Mouse (Mus musculus): ENCODE data around the gene Gm11037. TPM values are rescaled to one million over a fixed set of nuclear protein-coding genes. Genes with fewer than 3 reads are reported as not detected.

The Gm11037 gene
- polyA plus RNA-seq, 1 experiment, result not detected

GRCm38 (mm10) chr2:131175286-131175944 lies 42.1 kb downstream of the Gm11037 start:
- peaks cover 6% of the 10 kb centered on the region for H3K4me1 ChIP-seq (ENCODE audit: control insufficient read depth, insufficient read depth, low read length)
- H3K27ac ChIP-seq (ENCODE audit: insufficient read depth, low read length), result no peak overlapping the region
- H3K4me3 ChIP-seq (ENCODE audit: insufficient read depth, low read length), result no peak overlapping the region
- TF ChIP-seq CTCF (IDR thresholded peaks at IDR 0.05; ENCODE audit: extremely low read depth, insufficient read depth, low read length) (no peak), POLR2A (IDR thresholded peaks at IDR 0.05; ENCODE audit: extremely low read depth, insufficient read depth, low read length) (no peak)

GRCm38 (mm10) chr2:131175945-131176309 lies 42.6 kb downstream of the Gm11037 start:
- H3K4me1 ChIP-seq (ENCODE audit: control insufficient read depth, insufficient read depth, low read length), result peaks cover 6% of the 10 kb centered on the region

GRCm38 (mm10) chr2:131176491-131176890 lies 43.2 kb downstream of the Gm11037 start:
- Histone ChIP-seq H3K4me1 (ENCODE audit: control insufficient read depth, insufficient read depth, low read length) (peaks cover 6% of the 10 kb centered on the region), H3K4me3 (ENCODE audit: insufficient read depth, low read length) (no peak overlapping the region)
- TF ChIP-seq CTCF (IDR thresholded peaks at IDR 0.05; ENCODE audit: extremely low read depth, insufficient read depth, low read length), result no peak
- TF ChIP-seq POLR2A (IDR thresholded peaks at IDR 0.05; ENCODE audit: extremely low read depth, insufficient read depth, low read length), result no peak

More at GRCm38 (mm10) chr2:131175945-131176309, 42.6 kb downstream of the Gm11037 start:
- TF ChIP-seq POLR2A (IDR thresholded peaks at IDR 0.05; ENCODE audit: extremely low read depth, insufficient read depth, low read length), result no peak
- TF ChIP-seq CTCF (IDR thresholded peaks at IDR 0.05; ENCODE audit: extremely low read depth, insufficient read depth, low read length), result no peak
- Histone ChIP-seq H3K4me3 (ENCODE audit: insufficient read depth, low read length) (no peak overlapping the region), H3K27ac (ENCODE audit: insufficient read depth, low read length) (no peak overlapping the region)

GRCm38 (mm10) chr2:131177932-131178331 lies 44.6 kb downstream of the Gm11037 start:
- TF ChIP-seq POLR2A (IDR thresholded peaks at IDR 0.05; ENCODE audit: extremely low read depth, insufficient read depth, low read length) (no peak), CTCF (IDR thresholded peaks at IDR 0.05; ENCODE audit: extremely low read depth, insufficient read depth, low read length) (no peak)
- peak overlapping the region; percentile 100 for H3K4me3 ChIP-seq (ENCODE audit: insufficient read depth, low read length)
- no peak overlapping the region for H3K27ac ChIP-seq (ENCODE audit: insufficient read depth, low read length)
- H3K4me1 ChIP-seq (ENCODE audit: control insufficient read depth, insufficient read depth, low read length), result peaks cover 6% of the 10 kb centered on the region

More at GRCm38 (mm10) chr2:131176491-131176890, 43.2 kb downstream of the Gm11037 start:
- no peak overlapping the region for H3K27ac ChIP-seq (ENCODE audit: insufficient read depth, low read length)

- H3K4me1 ChIP-seq (ENCODE audit: control insufficient read depth, insufficient read depth, low read length), result peaks cover 6% of the 10 kb centered on the region
- TF ChIP-seq POLR2A (IDR thresholded peaks at IDR 0.05; ENCODE audit: extremely low read depth, insufficient read depth, low read length) (no peak; the same call in 1 of the 2 replicates), CTCF (IDR thresholded peaks at IDR 0.05; ENCODE audit: extremely low read depth, insufficient read depth, low read length) (no peak)
Observed at GRCm38 (mm10) chr2:131178828-131179245, 45.5 kb downstream of the Gm11037 start.

GRCm38 (mm10) chr2:131179246-131179886 lies 46.1 kb downstream of the Gm11037 start:
- H3K4me3 ChIP-seq (ENCODE audit: insufficient read depth, low read length), result peak overlapping the region; percentile 100
- TF ChIP-seq CTCF (IDR thresholded peaks at IDR 0.05; ENCODE audit: extremely low read depth, insufficient read depth, low read length) (no peak), POLR2A (IDR thresholded peaks at IDR 0.05; ENCODE audit: extremely low read depth, insufficient read depth, low read length) (no peak)
- peak overlapping the region; percentile 98 for H3K27ac ChIP-seq (ENCODE audit: insufficient read depth, low read length)
- H3K4me1 ChIP-seq (ENCODE audit: control insufficient read depth, insufficient read depth, low read length), result peaks cover 6% of the 10 kb centered on the region

More at GRCm38 (mm10) chr2:131178828-131179245, 45.5 kb downstream of the Gm11037 start:
- Histone ChIP-seq H3K4me3 (ENCODE audit: insufficient read depth, low read length) (peak overlapping the region; percentile 100), H3K27ac (ENCODE audit: insufficient read depth, low read length) (no peak overlapping the region)

GRCm38 (mm10) chr2:131179990-131180587 lies 46.8 kb downstream of the Gm11037 start, which contains the start of gene Cenpb:
Gene Cenpb (minus strand): TSS chr2:131180067.
- TF ChIP-seq CTCF (IDR thresholded peaks at IDR 0.05; ENCODE audit: extremely low read depth, insufficient read depth, low read length) (peak; percentile 25; the same call in 1 of the 2 replicates), POLR2A (IDR thresholded peaks at IDR 0.05; ENCODE audit: extremely low read depth, insufficient read depth, low read length) (peak; percentile 55; the same call in 1 of the 2 replicates)
- Histone ChIP-seq H3K4me3 (ENCODE audit: insufficient read depth, low read length) (peak within 1 kb of the TSS; percentile 100), H3K27ac (ENCODE audit: insufficient read depth, low read length) (peak within 1 kb of the TSS; percentile 98), H3K4me1 (ENCODE audit: control insufficient read depth, insufficient read depth, low read length) (peaks cover 4% of the 10 kb centered on the region)

Other genes with a start within 250 kb of the Gm11037 start
- gene 4930402H24Rik, start 227.1 kb upstream of the Gm11037 start, polyA plus RNA-seq (2012; rRNA removed), result 62.4 and 62.9 TPM in 2 replicates
- 57.9 and 59.3 TPM in 2 replicates for gene Atrn, start 227.0 kb upstream of the Gm11037 start, polyA plus RNA-seq (2012; rRNA removed)
- 201 and 206 TPM in 2 replicates for gene Gfra4, start 90.4 kb upstream of the Gm11037 start, polyA plus RNA-seq (2012; rRNA removed)
- 21.0 and 21.7 TPM in 2 replicates for gene Adam33, start 69.7 kb upstream of the Gm11037 start, polyA plus RNA-seq (2012; rRNA removed)
- 0.21 and 0.35 TPM in 2 replicates for gene Siglec1, start 46.7 kb upstream of the Gm11037 start, polyA plus RNA-seq (2012; rRNA removed)
- gene Hspa12b, start 6.2 kb upstream of the Gm11037 start, polyA plus RNA-seq (2012; rRNA removed), result 10.2 and 10.5 TPM in 2 replicates
- 110 and 130 TPM in 2 replicates for gene 1700037H04Rik, start 26.6 kb downstream of the Gm11037 start, polyA plus RNA-seq (2012; rRNA removed)
- gene Cenpb, start 46.6 kb downstream of the Gm11037 start, polyA plus RNA-seq (2012; rRNA removed), result 82.1 and 87.2 TPM in 2 replicates
- gene Cdc25b, start 53.5 kb downstream of the Gm11037 start, polyA plus RNA-seq (2012; rRNA removed), result 42.9 and 52.5 TPM in 2 replicates
- gene Spef1, start 53.8 kb downstream of the Gm11037 start, polyA plus RNA-seq (2012; rRNA removed), result 8.4 and 10.4 TPM in 2 replicates
- gene Ap5s1, start 73.6 kb downstream of the Gm11037 start, polyA plus RNA-seq (2012; rRNA removed), result 46.0 and 47.5 TPM in 2 replicates
- gene Mavs, start 100.6 kb downstream of the Gm11037 start, polyA plus RNA-seq (2012; rRNA removed), result 8.8 and 10.1 TPM in 2 replicates
- gene Pank2, start 129.0 kb downstream of the Gm11037 start, polyA plus RNA-seq (2012; rRNA removed), result 32.4 and 35.5 TPM in 2 replicates
- 20.6 and 21.1 TPM in 2 replicates for gene Rnf24, start 219.4 kb downstream of the Gm11037 start, polyA plus RNA-seq (2012; rRNA removed)